Mouse (Mus musculus): Measurements from ENCODE around the gene Rab5c. TPM values are rescaled to one million over a fixed set of nuclear protein-coding genes. Genes with fewer than 3 reads are reported as not detected.

Rab5c gene
- 100 to 1,000 TPM; 128 to 139 TPM for total RNA-seq (2023)

DNA sequence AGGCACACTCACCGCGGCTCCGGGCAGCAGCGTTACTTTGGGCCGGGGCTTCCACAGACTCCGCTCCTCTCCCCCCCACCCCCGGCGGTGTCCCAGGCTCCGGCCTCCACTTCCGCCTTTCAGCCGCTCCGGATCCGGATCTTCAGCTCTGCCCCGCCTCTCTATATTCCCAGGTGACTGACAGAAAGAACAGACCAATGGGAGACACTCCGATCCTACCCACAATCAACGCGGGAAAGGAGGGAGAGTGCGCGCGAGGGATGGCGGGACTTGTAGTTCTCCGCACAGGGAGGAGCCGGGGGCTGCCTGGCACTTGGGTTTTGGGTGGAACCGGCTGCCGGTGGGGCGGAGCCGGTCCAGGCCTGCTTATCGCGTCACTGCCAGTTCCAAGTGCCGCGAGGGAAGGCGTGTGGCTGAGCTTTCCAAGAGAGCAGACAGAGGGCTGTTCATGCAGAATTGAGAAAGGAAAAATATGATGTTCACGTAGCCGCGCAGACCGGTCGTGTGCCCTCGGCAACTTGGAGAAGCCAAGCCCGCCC, at the start of gene Rab5c:
Gene Rab5c, minus strand, starts transcription at position 150 of the 539 bp plus-strand sequence.

DNA sequence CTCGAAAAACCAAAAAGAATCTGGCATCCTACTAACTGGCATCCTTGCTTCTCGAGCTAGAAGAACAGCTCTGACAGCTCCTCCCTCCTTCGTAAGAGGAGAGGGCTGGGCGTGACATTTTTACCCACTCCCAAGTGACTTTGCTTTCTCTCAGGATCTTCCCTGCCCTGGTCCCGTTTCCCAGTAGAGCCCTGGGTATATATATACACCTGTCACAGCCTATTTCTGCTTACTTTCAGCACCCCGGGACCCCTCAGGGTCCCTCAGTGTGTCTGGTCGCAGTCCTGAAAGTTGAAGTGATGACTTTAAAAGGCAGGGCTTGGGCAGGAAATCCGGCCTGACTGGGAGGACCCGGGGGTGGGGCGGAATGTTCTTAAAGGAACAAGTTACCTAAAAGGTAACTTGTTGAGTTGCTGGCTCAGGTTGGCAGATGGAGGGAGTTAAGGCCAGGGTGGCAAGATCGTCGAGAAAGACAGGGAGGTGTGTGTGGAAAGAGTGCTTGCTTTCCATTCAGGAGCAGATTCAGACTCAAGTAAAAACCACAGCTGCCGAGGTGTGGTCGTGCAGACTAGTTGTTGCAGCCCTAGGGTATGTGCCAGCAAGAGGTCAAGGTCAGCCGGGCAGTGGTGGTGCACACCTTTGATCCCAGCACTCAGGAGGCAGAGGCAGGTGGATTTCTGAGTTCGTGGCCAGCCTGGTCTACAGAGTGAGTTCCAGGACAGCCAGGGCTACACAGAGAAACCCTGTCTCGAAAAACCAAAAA, 32.8 kb upstream of the Rab5c start, which contains the start of gene Ghdc:
Gene Ghdc, minus strand, starts transcription at position 312 of the 763 bp plus-strand sequence.

DNA sequence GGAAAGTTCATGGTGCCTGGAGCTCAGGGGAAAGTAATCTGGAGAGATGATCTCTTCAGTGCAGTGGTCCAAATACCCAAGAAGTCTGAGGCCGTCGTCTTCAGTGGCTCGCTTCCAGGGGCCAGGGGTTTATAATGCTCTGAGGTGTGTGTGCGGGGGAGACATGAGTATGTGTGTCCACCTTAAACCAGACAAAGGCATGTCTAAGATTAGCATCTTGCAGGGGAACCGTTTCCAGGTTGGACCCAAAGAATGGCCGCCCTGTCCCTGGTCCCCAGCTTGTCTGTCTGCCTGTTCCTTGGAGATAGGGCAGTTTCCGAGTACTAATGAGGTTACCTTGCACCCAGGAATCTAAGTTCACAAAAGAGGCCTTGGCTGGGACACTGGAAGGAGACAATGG, 24.8 kb upstream of the Rab5c start, which contains the start of gene Hcrt:
Gene Hcrt, minus strand, starts transcription at position 101 of the 400 bp plus-strand sequence.

DNA sequence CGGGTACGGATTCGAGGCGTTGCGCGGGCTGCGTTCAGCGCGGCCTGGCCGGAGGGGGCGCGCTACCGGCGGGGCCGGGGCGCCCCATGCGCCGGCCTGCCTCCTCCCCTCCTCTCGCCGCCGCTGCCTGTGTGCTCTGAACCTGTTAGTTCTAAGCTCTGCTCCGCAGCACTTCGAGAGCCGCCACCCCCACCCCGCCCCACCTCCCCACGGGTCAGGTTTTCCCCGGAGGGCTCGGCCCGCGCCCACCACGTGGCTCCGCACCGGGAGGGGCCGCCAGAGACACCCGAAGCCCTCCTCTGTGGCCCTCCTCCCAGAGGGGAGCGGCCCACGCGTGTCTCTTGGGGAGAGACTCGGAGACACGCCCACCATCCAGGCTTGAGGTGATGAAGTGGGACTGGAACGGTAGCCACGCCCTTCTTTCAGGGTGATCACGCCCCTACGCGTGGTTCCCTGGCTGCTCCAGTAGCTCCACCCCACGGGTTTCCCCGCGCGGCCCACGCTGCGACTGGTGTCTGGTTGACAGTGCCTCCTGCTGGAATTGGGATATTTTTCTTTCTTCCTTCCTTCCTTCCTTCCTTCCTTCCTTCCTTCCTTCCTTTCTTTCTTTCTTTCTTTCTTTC, 21.7 kb upstream of the Rab5c start, which contains the start of gene Kcnh4:
Gene Kcnh4, minus strand, starts transcription at position 332 of the 623 bp plus-strand sequence.

DNA sequence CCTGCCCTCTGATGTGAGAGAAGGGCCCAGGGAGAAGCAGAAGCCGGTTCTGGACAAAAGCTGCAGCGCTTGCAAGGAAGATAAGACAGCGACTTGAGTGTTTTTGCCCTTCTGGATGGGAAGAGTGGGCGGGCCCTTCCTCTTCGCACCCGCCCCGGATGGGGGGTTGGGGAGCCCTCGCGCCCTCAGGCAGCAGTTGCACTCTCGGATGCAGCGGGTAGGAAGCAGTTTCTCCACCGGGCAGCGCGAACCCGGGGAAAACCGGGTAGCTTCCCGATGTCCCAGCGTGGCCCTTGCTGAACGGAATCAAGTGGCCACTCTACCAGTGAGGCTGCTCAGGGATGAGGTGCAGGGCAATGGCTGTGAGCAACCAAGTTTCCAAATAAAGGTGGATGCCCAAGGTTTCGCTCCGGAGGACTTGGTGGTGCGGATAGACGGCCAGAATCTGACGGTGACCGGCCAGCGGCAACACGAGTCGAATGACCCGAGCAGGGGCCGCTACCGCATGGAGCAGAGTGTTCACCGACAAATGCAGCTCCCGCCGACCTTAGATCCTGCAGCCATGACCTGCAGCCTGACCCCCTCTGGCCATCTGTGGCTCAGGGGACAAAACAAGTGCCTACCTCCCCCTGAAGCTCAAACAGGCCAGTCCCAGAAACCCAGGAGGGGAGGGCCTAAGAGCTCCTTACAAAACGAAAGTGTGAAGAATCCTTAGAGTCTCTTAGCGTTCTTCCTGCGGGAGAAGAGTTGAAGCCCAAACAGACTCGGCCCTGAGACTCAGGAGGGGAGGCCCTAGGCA, 24.1 kb downstream of the Rab5c start, which contains the start of gene Hspb9:
Gene Hspb9, plus strand, starts transcription at position 116 of the 799 bp plus-strand sequence.

DNA sequence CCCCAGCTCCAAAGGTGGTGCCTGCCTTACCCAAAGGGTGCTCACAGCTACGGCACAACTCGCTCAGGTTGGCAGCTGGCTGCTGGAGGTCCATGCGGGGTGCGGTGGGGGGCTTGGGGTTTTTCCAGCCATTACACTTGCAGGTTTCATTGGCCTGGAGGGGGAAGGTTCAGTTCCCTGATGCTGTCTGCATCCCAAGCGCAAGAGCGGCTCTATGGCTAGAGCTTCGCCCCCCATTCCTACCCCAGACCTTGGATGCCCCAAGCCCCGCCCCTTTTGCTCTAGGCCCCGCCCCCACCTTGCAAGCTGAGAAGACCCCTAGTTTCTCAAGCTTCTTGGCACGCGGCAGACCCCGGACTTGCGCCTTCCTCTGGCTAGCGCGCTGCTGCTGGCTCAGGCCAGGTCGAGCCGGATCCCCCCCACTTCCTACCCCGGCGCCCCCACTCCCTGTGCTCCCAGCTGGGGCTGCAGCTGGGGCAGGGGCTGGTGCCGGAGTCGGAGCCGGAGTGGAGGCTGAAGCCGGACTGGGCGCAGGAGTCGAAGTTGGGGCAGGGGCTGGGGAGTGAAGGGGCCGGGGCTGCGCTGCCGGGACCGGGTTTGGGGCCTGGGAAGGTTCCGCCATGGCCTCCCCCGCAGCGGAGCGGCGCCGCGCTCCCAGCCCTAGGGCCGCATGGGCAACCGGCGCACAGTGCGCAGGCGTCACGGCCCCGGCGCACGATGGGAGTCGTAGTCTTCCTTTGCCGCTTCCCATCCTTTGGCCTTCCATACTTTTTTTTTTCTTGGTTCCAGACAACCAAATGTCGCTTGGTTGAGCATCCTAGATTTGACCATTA, 26.0 kb downstream of the Rab5c start, which contains the start of gene Kat2a:
Gene Kat2a, minus strand, starts transcription at position 683 of the 833 bp plus-strand sequence.

DNA sequence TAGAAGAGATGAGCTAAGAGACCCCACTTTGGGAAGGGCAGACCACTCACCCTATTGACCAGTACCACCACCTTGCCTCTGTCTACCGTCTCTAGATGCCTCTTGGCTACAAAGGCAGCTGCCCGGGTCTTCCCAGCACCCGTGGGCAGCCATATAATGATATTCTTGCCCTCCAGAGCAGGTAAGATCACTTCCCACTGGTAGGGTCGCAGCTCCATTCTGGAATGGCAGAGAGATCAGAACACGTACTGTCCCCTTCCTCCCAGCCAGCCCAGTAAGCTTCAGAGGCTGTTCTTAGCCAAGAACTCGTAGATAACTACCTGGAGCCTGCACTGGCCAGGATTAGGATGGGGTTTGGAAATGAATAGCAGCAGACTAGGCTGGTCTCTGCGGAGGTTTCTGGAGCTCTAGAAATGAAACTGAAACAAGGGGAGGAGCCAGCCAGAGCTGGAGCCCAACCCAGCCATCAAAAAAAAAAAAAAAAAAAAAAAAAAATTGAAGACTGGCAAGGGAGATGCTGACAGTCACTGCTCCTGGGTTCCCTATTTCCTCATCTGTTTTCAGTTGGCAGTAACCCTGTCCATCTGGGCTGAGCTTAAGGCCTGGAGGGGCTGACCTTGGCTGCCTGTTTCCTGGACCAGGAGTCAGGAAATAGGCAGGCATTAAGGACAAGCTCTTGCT, 34.0 kb downstream of the Rab5c start, which contains the start of gene Dhx58:
Gene Dhx58, minus strand, starts transcription at position 421 of the 681 bp plus-strand sequence.

DNA sequence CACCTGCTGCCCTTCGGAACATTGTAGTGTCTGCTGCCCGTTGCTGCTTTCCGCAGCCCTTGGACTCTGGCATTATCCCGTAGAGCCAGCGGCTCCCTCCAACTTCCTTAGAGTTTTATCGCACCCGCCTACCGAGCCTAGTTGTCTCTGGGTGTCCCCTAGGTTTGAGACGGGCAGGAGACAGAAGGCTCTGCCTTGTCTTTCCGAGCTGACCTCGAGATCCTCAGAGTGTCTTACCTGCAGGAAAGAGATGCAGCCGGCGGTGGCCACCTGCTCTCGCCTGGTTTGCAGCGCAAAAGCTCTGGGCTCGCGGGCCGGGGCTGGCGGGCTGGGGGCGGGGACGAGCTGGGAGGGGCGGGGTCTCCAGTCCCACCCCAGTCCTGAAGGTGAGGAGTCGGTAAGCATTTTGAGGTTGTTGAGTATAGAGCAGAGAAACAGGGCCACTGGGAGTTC, 45.8 kb downstream of the Rab5c start, which contains the start of gene Zfp385c:
Gene Zfp385c, minus strand, starts transcription at position 292 of the 453 bp plus-strand sequence.

Other genes starting within 250 kb of the Rab5c start
- 100 to 1,000 TPM; 147 to 175 TPM for gene Acly, start 210.2 kb downstream of the Rab5c start, total RNA-seq (2023)
- gene Ttc25, start 192.6 kb downstream of the Rab5c start, total RNA-seq (2023): 1 to 10 TPM in 1 of 2 experiments, under 1 TPM in 1; 0.49 to 1.1 TPM
- gene Cnp, start 163.3 kb downstream of the Rab5c start, total RNA-seq (2023): 100 to 1,000 TPM; 194 to 195 TPM
- gene Nkiras2, start 119.0 kb downstream of the Rab5c start, total RNA-seq (2023): 10 to 100 TPM; 26.7 to 31.0 TPM
- 100 to 1,000 TPM; 510 to 568 TPM for gene Dnajc7, start 118.0 kb downstream of the Rab5c start, total RNA-seq (2023)
- not detected for gene Zfp385c, start 45.8 kb downstream of the Rab5c start, total RNA-seq (2023)
- 10 to 100 TPM; 18.5 to 34.8 TPM for gene Dhx58, start 33.9 kb downstream of the Rab5c start, total RNA-seq (2023)
- gene Kat2a, start 25.8 kb downstream of the Rab5c start, total RNA-seq (2023): 10 to 100 TPM; 41.1 to 44.3 TPM
- gene Hspb9, start 24.4 kb downstream of the Rab5c start, total RNA-seq (2023): not detected
- gene Kcnh4, start 21.7 kb upstream of the Rab5c start, total RNA-seq (2023): 1 to 10 TPM; 3.0 to 4.3 TPM
- not detected for gene Hcrt, start 24.7 kb upstream of the Rab5c start, total RNA-seq (2023)
- gene Ghdc, start 32.7 kb upstream of the Rab5c start, total RNA-seq (2023): 10 to 100 TPM; 15.8 to 22.5 TPM
- gene Stat5b, start 112.5 kb upstream of the Rab5c start, total RNA-seq (2023): 10 to 100 TPM; 72.9 to 73.0 TPM
- gene Stat5a, start 121.1 kb upstream of the Rab5c start, total RNA-seq (2023): 10 to 100 TPM; 40.0 to 40.6 TPM
- gene Stat3, start 201.3 kb upstream of the Rab5c start, total RNA-seq (2023): 100 to 1,000 TPM; 218 to 234 TPM
- not detected for gene Cavin1, start 232.7 kb upstream of the Rab5c start, total RNA-seq (2023)

Measured in B cell, adult 67 days (primary cell).